Mouse (Mus musculus): ENCODE results near the gene Pspc1.

Pspc1 gene

DNA sequence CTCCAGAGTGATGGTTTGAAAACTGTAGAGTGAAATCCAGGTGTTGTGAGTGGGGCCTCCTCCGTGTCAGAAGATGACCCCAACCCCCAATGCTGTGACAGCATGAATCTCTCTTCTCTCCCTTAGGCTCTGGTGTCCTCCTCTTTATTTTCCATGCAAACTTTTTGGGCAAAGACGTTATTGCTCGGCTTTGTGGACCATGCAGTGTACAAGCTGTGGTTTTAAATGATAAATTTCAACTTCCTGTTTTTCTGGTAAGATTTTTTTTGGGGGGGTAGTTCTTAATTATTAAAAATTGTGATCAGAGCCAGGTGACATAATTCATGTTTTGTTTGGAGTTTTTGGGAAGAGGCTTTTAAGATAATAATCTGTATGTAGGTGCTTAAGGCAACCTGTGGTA, 82.6 kb downstream of the Pspc1 start:
- DNase-seq, result no peak

GRCm38 (mm10) chr14:56689766-56690165, 88.3 kb downstream of the Pspc1 start:
- DNase-seq, result no peak

DNA sequence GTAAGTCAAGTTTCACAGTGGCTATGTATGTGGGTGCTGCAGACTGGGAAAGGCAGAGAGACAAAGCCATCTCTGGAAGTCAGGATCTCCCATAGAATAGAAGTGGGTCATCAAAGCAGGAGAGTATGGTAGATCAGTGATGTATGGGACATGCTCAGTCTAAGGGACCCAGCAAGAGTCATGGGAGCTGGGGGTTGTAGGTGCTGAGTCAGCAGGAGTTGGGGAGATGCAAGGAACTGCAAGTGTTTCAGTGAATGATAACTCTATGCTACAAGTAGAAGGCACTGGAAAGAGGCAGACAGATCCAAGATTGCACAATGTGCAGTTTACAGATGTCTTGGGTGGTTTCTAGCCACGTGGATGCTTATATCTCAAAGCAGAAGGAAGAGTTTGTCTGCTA, 89.0 kb downstream of the Pspc1 start:
- DNase-seq, result no peak

GRCm38 (mm10) chr14:56685426-56685825, 92.7 kb downstream of the Pspc1 start:
- DNase-seq, result no peak
